Mouse (Mus musculus) hindbrain, embryonic 12.5 days (tissue): ENCODE measurements at regions not wholly inside any gene's neighbourhood (a gene's known extent, or its start where the extent isn't known, plus 50 kb on each side); places are given as distances from the start of the nearest gene placed in this dataset.

Experiments used
- ATAC-seq: fragments of 200-750 bp; cut with Nextera tagmentation; 2 replicates; pipeline ENCODE4 v1.8.0; 2017; ENCODE audit warnings: moderate TSS enrichment; ENCODE audit not compliant: low FRiP score
- H3K27ac ChIP-seq: fragments of 300-500 bp; sonication (generic); 2 replicates; pipeline ENCODE4 v1.5.1; 2016; ENCODE audit warnings: mild to moderate bottlenecking
- H3K27me3 ChIP-seq: fragments of 300-500 bp; sonication (generic); 2 replicates; pipeline ENCODE4 v1.6.1; 2016; ENCODE audit warnings: mild to moderate bottlenecking
- H3K36me3 ChIP-seq: fragments of 300-500 bp; sonication (generic); 2 replicates; pipeline ENCODE4 v1.6.1; 2016; ENCODE audit warnings: mild to moderate bottlenecking
- H3K4me1 ChIP-seq: fragments of 300-500 bp; sonication (generic); 2 replicates; pipeline ENCODE4 v1.6.1; 2016
- H3K4me2 ChIP-seq: fragments of 300-500 bp; sonication (generic); replicated peaks from 2 replicates; pipeline ENCODE4 v1.6.1; 2016; ENCODE audit warnings: mild to moderate bottlenecking
- H3K4me3 ChIP-seq: fragments of 300-500 bp; sonication (generic); 2 replicates; pipeline ENCODE4 v1.5.1; 2016; ENCODE audit warnings: mild to moderate bottlenecking
- H3K9ac ChIP-seq: fragments of 300-500 bp; sonication (generic); 2 replicates; pipeline ENCODE4 v1.6.1; 2016; ENCODE audit warnings: mild to moderate bottlenecking, moderate library complexity
- H3K9me3 ChIP-seq: fragments of 300-500 bp; sonication (generic); replicated peaks from 2 replicates; pipeline ENCODE4 v1.6.1; 2016; ENCODE audit warnings: mild to moderate bottlenecking
- WGBS: fragments of 180-500 bp; shearing (Covaris S2); methylation state at CpG from one replicate; pipeline ENCODE4 v1.1.7; 2016; 5-methylcytosine and 5-hydroxymethylcytosine counted together

DNA sequence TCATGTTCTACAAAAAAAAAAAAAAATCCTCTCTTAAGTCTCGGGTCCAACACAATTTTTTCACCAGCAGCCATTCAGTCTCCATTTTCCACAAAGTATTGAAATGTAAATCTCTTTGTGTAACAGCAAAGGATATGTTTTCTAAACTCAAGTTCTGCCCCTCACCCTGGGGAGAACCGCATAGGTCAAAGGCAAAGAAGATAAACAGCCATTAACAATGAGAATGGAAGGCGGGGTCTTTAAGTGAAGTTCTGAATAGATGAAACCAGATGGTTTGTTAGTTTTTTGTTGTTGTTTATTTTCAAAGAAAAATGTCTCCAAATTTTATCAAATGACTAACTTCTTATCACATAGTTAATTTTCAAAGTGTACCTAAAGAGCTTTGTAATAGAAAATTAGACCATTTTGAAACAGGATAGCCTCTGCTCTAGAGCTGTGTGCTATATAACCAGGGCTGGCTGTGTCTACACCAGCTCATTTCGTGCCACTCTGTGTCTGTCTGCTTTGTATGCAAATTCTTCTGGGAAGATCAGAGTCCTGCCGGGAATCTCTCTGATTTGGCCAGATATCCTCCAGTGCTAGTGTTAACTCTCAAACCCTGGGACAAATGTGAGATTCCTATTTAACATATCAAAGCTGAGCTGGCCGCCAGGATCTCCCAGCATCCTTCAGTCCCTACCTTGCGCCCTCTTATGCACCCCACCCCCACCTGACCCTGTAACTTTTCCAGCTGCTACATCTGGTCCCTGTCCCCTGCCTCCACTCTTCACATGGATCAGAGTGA, 240.9 kb downstream of the Qk start:
- Histone ChIP-seq H3K27me3 (no peaks in the 10 kb centered on the region), H3K36me3 (no peaks in the 10 kb centered on the region), H3K9me3 (no peaks in the 10 kb centered on the region), H3K4me2 (no peak overlapping the region), H3K4me3 (no peak overlapping the region), H3K9ac (no peak overlapping the region), H3K27ac (peak overlapping the region; percentile 48), H3K4me1 (peaks cover 11% of the 10 kb centered on the region)
- 18% methylated on average over 7 of the region's 7 CpGs for WGBS
- ATAC-seq = 0 out of 2 replicates have a peak, but pooled peaks have one; percentile 60

DNA sequence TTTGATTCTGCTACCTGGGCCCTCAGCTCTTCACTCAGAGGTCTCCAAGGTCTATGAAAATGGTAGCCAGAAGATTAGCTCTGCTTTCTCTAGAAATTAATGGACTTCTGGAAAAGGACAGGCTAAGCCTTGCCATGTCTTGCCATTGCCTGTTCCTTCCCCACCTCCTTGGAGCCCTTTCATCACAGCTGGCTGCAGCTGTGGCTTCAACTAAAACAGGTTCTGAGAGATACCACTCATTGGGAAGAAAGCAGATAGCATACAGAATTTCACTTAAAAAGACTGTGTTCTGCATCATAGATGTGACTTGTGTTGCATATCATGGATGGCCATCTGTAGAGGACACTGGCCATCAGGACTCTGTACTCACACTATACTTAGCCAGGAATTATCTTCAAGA, 246.4 kb downstream of the Qk start:
- no peak overlapping the region for H3K4me3 ChIP-seq
- H3K4me1 ChIP-seq = no peaks in the 10 kb centered on the region
- H3K9me3 ChIP-seq = no peaks in the 10 kb centered on the region
- no peaks in the 10 kb centered on the region for H3K27me3 ChIP-seq
- no peak for ATAC-seq
- no peak overlapping the region for H3K9ac ChIP-seq
- H3K36me3 ChIP-seq = no peaks in the 10 kb centered on the region
- H3K4me2 ChIP-seq = no peak overlapping the region
- no peak overlapping the region for H3K27ac ChIP-seq

DNA sequence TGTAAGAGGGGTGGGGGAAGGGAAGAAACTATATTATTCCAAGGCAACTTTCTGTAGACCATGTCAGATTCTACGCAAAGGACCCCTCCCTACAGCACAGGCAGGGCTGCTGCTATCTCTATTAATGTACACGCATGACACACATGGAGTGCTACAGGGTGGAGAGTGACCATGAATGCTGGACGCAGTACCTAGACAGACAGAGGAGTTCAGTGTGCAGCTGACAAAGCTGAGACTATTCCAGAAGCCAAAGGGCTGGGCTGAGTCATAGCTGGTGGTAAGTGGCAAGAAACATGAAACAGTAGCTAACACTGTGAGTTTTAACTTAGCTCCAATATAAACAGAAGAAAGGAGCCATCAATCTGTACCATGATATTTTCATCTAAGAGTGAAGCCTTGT, 250.4 kb downstream of the Qk start:
- WGBS = 85% methylated on average over 3 of the region's 3 CpGs
- ATAC-seq = no peak

DNA sequence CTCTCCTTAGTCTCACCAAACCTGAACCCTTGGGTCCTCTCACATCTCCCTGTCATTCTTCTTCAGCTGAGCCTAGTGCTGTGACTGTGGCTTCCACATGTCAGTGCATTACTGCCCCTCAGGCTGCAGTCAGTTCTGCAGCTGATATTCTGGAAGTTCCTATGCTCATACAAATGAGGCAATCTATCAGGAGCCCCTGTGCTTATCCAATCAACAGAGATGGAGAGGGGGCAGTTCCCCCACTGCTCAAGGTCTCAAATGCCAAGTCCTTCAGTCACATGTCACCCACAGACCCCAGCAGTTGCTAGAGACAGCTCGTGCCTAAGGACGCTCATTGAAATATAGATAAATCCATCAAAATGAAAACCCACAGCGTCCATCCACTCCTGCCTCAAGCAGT, 254.5 kb downstream of the Qk start:
- ATAC-seq = no peak
- no peak overlapping the region for H3K27ac ChIP-seq
- H3K4me2 ChIP-seq = no peak overlapping the region
- 73% methylated on average over 3 of the region's 3 CpGs for WGBS
- no peak overlapping the region for H3K9ac ChIP-seq
- H3K4me3 ChIP-seq = no peak overlapping the region
- H3K27me3 ChIP-seq = no peaks in the 10 kb centered on the region
- H3K36me3 ChIP-seq = no peaks in the 10 kb centered on the region
- H3K4me1 ChIP-seq = no peaks in the 10 kb centered on the region
- no peaks in the 10 kb centered on the region for H3K9me3 ChIP-seq

More for the DNA sequence above, 250.4 kb downstream of the Qk start:
- Histone ChIP-seq H3K4me2 (no peak overlapping the region), H3K4me3 (no peak overlapping the region), H3K4me1 (no peaks in the 10 kb centered on the region), H3K36me3 (no peaks in the 10 kb centered on the region), H3K9ac (no peak overlapping the region), H3K27ac (no peak overlapping the region), H3K9me3 (no peaks in the 10 kb centered on the region), H3K27me3 (no peaks in the 10 kb centered on the region)

DNA sequence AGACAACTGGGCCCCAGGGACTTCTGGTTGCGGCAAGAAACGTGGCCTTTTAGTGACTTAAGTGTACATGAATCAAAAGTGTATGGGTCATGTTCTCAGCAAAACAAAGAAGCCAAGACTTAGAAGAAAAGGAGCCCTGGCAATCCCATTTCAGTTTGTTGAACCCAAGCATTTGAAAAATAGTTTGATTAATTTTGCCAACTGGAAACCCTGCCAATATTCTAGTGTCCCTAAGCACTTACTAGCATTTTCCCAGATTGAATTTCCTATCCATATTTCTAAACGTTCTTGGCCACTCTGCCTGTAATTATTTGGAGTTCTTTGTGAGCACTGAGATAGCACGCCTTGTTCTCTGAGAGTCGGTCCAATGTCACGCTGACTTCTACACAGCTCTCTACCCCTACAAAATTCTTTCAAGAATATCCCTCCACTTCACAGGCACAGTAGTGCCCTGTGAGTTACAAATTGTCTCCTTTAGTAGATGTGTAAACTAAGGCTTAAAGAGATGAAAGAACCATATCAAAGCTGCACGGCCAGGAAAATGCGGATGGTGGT, 257.0 kb downstream of the Qk start:
- ATAC-seq = no peak
- Histone ChIP-seq H3K4me3 (no peak overlapping the region), H3K4me2 (no peak overlapping the region), H3K27me3 (no peaks in the 10 kb centered on the region), H3K9me3 (no peaks in the 10 kb centered on the region), H3K9ac (no peak overlapping the region), H3K4me1 (no peaks in the 10 kb centered on the region), H3K36me3 (no peaks in the 10 kb centered on the region), H3K27ac (no peak overlapping the region)
- WGBS = 83% methylated on average over 8 of the region's 8 CpGs

DNA sequence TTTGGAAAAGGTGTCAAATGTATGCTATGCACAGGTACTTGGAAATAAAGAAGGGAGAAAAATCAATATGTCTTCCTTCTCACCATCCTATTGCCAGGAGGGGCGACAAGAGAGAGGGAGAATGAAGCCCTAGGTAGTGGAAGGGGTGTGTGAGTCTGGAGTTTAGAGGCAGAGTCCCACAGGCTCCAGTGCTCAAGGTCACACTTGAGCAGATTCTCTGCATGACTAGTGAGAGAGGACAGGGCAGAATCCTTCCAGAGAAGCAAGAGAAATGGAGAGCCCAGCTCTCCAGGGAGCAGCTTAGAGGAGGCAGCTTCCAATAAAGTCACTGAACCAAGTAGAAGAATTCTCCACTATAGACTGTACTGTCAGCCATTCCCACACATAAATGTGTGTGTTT, 261.9 kb downstream of the Qk start:
- Histone ChIP-seq H3K4me3 (no peak overlapping the region), H3K27me3 (no peaks in the 10 kb centered on the region), H3K27ac (no peak overlapping the region), H3K36me3 (no peaks in the 10 kb centered on the region), H3K9ac (no peak overlapping the region), H3K4me2 (no peak overlapping the region), H3K9me3 (no peaks in the 10 kb centered on the region), H3K4me1 (no peaks in the 10 kb centered on the region)
- WGBS = 88% methylated on average over 1 of the region's 1 CpGs
- no peak for ATAC-seq

DNA sequence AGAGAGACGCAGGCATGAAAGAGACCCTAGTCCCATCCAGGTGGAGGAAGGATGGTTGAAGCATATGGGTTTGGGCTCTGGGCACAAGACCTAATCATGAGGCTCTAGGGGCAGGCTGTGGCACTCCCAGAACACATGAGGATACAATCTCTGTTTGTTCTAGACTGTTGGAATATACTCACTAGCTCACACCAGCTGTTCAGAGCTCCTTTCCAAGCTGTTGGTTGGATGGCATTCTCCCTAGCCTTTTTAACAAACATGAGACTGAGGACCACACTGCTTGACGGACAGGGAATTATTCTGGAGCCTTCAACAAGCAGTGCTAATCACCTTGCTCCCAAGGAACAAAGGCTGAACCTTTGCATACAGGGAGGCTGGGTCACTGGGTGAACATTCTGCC, 263.6 kb downstream of the Qk start:
- WGBS = 90% methylated on average over 2 of the region's 2 CpGs
- no peak for ATAC-seq

DNA sequence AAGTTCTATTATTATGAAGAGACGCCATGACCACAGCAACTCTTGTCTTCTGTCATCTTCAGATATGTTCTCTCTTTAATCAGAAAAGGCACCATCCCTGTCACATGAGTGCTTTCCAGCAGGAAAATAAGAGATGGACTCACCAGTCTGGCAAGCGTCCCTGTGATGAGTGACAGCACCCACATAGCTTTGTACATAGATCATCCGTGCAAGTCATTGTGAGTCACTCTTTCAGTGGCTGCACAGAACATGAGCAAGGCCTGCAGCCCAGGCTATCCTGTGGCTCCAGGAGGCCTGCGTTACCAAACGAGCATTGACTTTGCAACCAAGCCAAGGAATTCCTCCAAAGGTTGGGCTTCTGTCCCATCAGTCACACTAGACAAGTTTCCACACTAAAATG, 265.3 kb downstream of the Qk start:
- ATAC-seq = no peak
- Histone ChIP-seq H3K36me3 (no peaks in the 10 kb centered on the region), H3K9me3 (no peaks in the 10 kb centered on the region), H3K9ac (no peak overlapping the region), H3K27me3 (no peaks in the 10 kb centered on the region), H3K4me3 (no peak overlapping the region), H3K27ac (no peak overlapping the region), H3K4me1 (no peaks in the 10 kb centered on the region), H3K4me2 (no peak overlapping the region)
- WGBS = 86% methylated on average over 5 of the region's 5 CpGs

More for the DNA sequence above, 263.6 kb downstream of the Qk start:
- H3K36me3 ChIP-seq = no peaks in the 10 kb centered on the region
- H3K9me3 ChIP-seq = no peaks in the 10 kb centered on the region
- no peak overlapping the region for H3K4me3 ChIP-seq
- no peak overlapping the region for H3K27ac ChIP-seq
- no peak overlapping the region for H3K4me2 ChIP-seq
- H3K9ac ChIP-seq = no peak overlapping the region
- H3K27me3 ChIP-seq = no peaks in the 10 kb centered on the region
- no peaks in the 10 kb centered on the region for H3K4me1 ChIP-seq

DNA sequence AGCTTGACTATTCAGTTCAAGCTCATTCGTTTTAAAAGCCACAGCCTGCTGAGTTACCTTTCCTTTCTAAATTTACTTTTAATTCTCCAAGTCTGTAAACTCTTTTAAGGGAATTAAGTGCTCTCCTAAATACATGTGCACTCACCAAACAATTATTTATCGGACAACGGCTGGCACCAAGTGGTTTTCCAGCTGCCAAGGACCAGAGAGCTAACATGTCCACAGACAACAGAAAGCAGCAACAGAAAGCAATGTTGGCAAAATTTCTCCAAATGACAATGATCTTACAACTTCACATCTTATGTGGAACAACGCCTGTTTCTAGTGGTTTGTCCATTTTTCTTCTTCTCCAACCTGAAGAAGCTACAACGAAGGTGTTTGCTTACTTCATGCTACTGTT, 275.3 kb downstream of the Qk start:
- H3K4me2 ChIP-seq = no peak overlapping the region
- H3K4me1 ChIP-seq = no peaks in the 10 kb centered on the region
- no peak overlapping the region for H3K4me3 ChIP-seq
- no peaks in the 10 kb centered on the region for H3K36me3 ChIP-seq
- no peak for ATAC-seq
- H3K27me3 ChIP-seq = no peaks in the 10 kb centered on the region
- no peak overlapping the region for H3K27ac ChIP-seq
- no peaks in the 10 kb centered on the region; the same call in 1 of the 2 replicates for H3K9me3 ChIP-seq
- no peak overlapping the region for H3K9ac ChIP-seq
- 83% methylated on average over 5 of the region's 5 CpGs for WGBS

DNA sequence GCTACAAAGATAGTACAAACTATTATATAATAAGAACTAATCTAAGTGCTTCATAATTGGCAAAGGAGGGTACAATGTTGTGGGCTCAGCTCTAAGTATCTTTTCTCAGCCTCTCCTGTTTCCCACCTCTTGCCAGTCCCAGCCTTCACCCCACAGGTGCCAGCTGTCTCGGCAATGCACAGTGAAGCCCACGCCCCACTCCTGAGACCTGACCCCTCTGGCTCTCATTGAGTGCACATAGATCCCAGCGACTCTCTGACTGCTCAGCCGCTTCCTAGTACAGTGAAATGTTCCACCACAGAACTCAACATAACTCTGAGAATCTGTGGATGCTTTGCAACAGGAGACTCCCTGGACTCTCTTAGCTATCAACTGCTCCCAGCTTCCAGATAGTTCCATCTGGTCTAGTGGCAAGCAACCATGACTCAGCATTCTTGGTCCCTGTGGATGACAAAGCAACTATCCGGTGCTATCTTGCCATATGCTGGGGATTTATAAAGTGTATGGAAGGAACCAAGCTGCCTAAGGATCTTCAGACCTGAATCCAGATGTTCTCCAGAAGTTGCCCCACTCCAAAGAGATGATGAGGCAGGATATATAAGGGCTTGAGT, 277.5 kb downstream of the Qk start:
- H3K9ac ChIP-seq = no peak overlapping the region
- H3K27me3 ChIP-seq = no peaks in the 10 kb centered on the region
- ATAC-seq = no peak
- H3K9me3 ChIP-seq = no peaks in the 10 kb centered on the region; the same call in 1 of the 2 replicates
- 90% methylated on average over 5 of the region's 5 CpGs for WGBS
- H3K27ac ChIP-seq = no peak overlapping the region
- H3K4me1 ChIP-seq = 0 out of 2 replicates have a peak, but pooled peaks cover 3% of the 10 kb centered on the region
- H3K4me3 ChIP-seq = no peak overlapping the region
- H3K4me2 ChIP-seq = no peak overlapping the region
- no peaks in the 10 kb centered on the region for H3K36me3 ChIP-seq

DNA sequence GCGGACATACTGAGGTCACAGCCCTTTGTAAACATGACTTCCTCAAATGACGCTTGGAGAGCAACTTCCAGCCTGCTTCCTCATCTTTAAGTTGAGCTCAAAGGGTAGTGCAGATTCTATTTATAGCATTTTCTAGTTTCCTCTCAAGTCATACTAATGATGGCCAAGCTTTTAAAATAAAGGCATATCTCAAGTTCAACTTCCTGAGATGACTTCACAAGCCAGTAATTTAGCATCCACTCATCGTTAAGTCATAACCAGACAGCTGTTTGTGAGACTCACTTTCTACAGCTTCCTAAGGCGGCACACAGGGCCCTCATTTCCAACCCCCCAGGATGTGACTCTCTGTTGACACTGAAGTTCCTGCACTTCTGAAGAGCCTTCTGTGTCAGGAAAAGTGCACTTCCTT, 278.7 kb downstream of the Qk start:
- no peak for ATAC-seq
- no peak overlapping the region for H3K9ac ChIP-seq

DNA sequence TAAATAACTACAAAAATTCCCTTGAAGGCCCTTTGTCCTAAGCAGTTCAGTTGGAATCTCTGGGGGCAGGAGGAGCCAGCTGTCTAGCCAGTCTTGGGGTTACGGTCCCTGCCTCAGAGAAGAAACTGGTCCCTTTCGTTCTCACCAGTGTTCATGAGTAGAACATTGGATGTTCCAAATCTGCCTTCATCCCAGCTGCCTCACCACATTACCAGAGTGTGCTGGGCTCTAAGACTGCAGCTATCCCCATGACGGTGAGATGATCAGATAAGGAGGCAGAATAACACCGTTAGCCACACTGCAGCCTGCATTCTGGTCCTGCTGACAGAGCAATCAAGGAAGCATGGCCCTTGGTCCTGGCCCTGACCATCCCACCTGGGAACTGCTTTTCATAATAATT, 279.3 kb downstream of the Qk start:
- Histone ChIP-seq H3K4me3 (no peak overlapping the region), H3K9ac (no peak overlapping the region), H3K4me2 (no peak overlapping the region), H3K27me3 (no peaks in the 10 kb centered on the region), H3K36me3 (no peaks in the 10 kb centered on the region), H3K27ac (no peak overlapping the region), H3K9me3 (no peaks in the 10 kb centered on the region; the same call in 1 of the 2 replicates), H3K4me1 (0 out of 2 replicates have a peak, but pooled peaks cover 3% of the 10 kb centered on the region)
- no peak for ATAC-seq
- WGBS = 74% methylated on average over 4 of the region's 4 CpGs

More for the DNA sequence above, 278.7 kb downstream of the Qk start:
- no peaks in the 10 kb centered on the region for H3K36me3 ChIP-seq
- no peak overlapping the region for H3K27ac ChIP-seq
- H3K27me3 ChIP-seq = no peaks in the 10 kb centered on the region
- WGBS = 79% methylated on average over 4 of the region's 4 CpGs
- H3K4me3 ChIP-seq = no peak overlapping the region
- no peaks in the 10 kb centered on the region; the same call in 1 of the 2 replicates for H3K9me3 ChIP-seq
- H3K4me1 ChIP-seq = 0 out of 2 replicates have a peak, but pooled peaks cover 3% of the 10 kb centered on the region
- no peak overlapping the region for H3K4me2 ChIP-seq
